8 mouse cellular contexts compared by ENCODE assay signal in genomic region chr10:61625381-61626257, GRCm38 (mm10). TPM values are rescaled to one million over a fixed set of nuclear protein-coding genes. Genes with fewer than 3 reads are reported as not detected.
DNase-seq lines count a peak whose midpoint lies in the region; ATAC-seq lines count a peak whose summit lies in the region.

No protein-coding gene starts in this region.

- H3K9ac ChIP-seq in kidney, embryonic 15.5 days, result peak overlapping the region; percentile 11; the same call in 1 of the 2 replicates
- peak overlapping the region; percentile 62 for H3K9ac ChIP-seq in forebrain, embryonic 13.5 days
- H3K9ac ChIP-seq in hindbrain, embryonic 15.5 days, result peak overlapping the region; percentile 39
- no peak overlapping the region for H3K9ac ChIP-seq in liver, embryonic 13.5 days
- H3K9ac ChIP-seq in neural tube, embryonic 11.5 days (ENCODE audit: low read length), result peak overlapping the region; percentile 44

- no peak for DNase-seq in kidney, adult 18-20 months
- DNase-seq in adrenal gland, postnatal 14 days, result peak; percentile 44
- DNase-seq in liver, embryonic 13.5 days, result no peak
- DNase-seq in neural tube, embryonic 11.5 days (ENCODE audit: low spot score), result peak; percentile 49

- H3K4me1 ChIP-seq in kidney, embryonic 15.5 days, result peaks cover 22% of the 10 kb centered on the region
- peaks cover 12% of the 10 kb centered on the region for H3K4me1 ChIP-seq in forebrain, embryonic 13.5 days
- H3K4me1 ChIP-seq in hindbrain, embryonic 15.5 days (replicated peaks), result peaks cover 11% of the 10 kb centered on the region
- H3K4me1 ChIP-seq in liver, embryonic 13.5 days (replicated peaks), result peaks cover 12% of the 10 kb centered on the region
- H3K4me1 ChIP-seq in neural tube, embryonic 11.5 days (ENCODE audit: control insufficient read depth, insufficient read depth, low read length), result peaks cover 5% of the 10 kb centered on the region; the same call in 1 of the 2 replicates

- H3K36me3 ChIP-seq in kidney, embryonic 15.5 days, result no peaks in the 10 kb centered on the region
- H3K36me3 ChIP-seq in forebrain, embryonic 13.5 days (ENCODE audit: poor library complexity, severe bottlenecking), result no peaks in the 10 kb centered on the region
- no peaks in the 10 kb centered on the region for H3K36me3 ChIP-seq in hindbrain, embryonic 15.5 days
- H3K36me3 ChIP-seq in liver, embryonic 13.5 days, result no peaks in the 10 kb centered on the region
- H3K36me3 ChIP-seq in neural tube, embryonic 11.5 days (ENCODE audit: control insufficient read depth, insufficient read depth, low read length), result no peaks in the 10 kb centered on the region

- H3K4me2 ChIP-seq in kidney, embryonic 15.5 days, result peak overlapping the region; percentile 82
- H3K4me2 ChIP-seq in forebrain, embryonic 13.5 days, result peak overlapping the region; percentile 76
- H3K4me2 ChIP-seq in hindbrain, embryonic 15.5 days, result peak overlapping the region; percentile 72
- peak overlapping the region; percentile 64 for H3K4me2 ChIP-seq in liver, embryonic 13.5 days
- H3K4me2 ChIP-seq in neural tube, embryonic 11.5 days (ENCODE audit: low read depth), result peak overlapping the region; percentile 74

- peak overlapping the region; percentile 42 for H3K4me3 ChIP-seq in kidney, embryonic 15.5 days (replicated peaks)
- H3K4me3 ChIP-seq in forebrain, embryonic 13.5 days, result peak overlapping the region; percentile 45
- H3K4me3 ChIP-seq in hindbrain, embryonic 15.5 days, result peak overlapping the region; percentile 39
- H3K4me3 ChIP-seq in liver, embryonic 13.5 days (replicated peaks), result peak overlapping the region; percentile 26
- H3K4me3 ChIP-seq in neural tube, embryonic 11.5 days (ENCODE audit: low read depth, low read length), result peak overlapping the region; percentile 37

- peaks cover 39% of the 10 kb centered on the region for H3K27me3 ChIP-seq in kidney, embryonic 15.5 days
- H3K27me3 ChIP-seq in forebrain, embryonic 13.5 days, result peaks cover 59% of the 10 kb centered on the region
- peaks cover 13% of the 10 kb centered on the region; the same call in 1 of the 2 replicates for H3K27me3 ChIP-seq in hindbrain, embryonic 15.5 days
- peaks cover 32% of the 10 kb centered on the region for H3K27me3 ChIP-seq in liver, embryonic 13.5 days
- H3K27me3 ChIP-seq in neural tube, embryonic 11.5 days (ENCODE audit: control insufficient read depth, insufficient read depth, low read length), result peaks cover 19% of the 10 kb centered on the region

- H3K9me3 ChIP-seq in kidney, embryonic 15.5 days (replicated peaks), result no peaks in the 10 kb centered on the region
- H3K9me3 ChIP-seq in forebrain, embryonic 13.5 days (replicated peaks), result no peaks in the 10 kb centered on the region
- H3K9me3 ChIP-seq in hindbrain, embryonic 15.5 days, result no peaks in the 10 kb centered on the region
- no peaks in the 10 kb centered on the region for H3K9me3 ChIP-seq in liver, embryonic 13.5 days (replicated peaks)
- no peaks in the 10 kb centered on the region for H3K9me3 ChIP-seq in neural tube, embryonic 11.5 days (ENCODE audit: control insufficient read depth, low read length)

- WGBS in kidney, embryonic 15.5 days, result 3% methylated on average over 74 of the region's 74 CpGs
- WGBS in forebrain, embryonic 13.5 days, result 4% methylated on average over 72 of the region's 74 CpGs
- WGBS in hindbrain, embryonic 15.5 days, result 2% methylated on average over 74 of the region's 74 CpGs
- 4% methylated on average over 74 of the region's 74 CpGs for WGBS in liver, embryonic 13.5 days (ENCODE audit: insufficient replicate concordance)
- 3% methylated on average over 61 of the region's 74 CpGs for WGBS in neural tube, embryonic 11.5 days

- peak; percentile 58; the same call in 1 of the 2 replicates for ATAC-seq in kidney, embryonic 15.5 days (replicated peaks; ENCODE audit: low FRiP score)
- peak; percentile 61 for ATAC-seq in forebrain, embryonic 13.5 days
- ATAC-seq in hindbrain, embryonic 15.5 days (ENCODE audit: low FRiP score, low read depth), result peak; percentile 84
- ATAC-seq in liver, embryonic 13.5 days (ENCODE audit: low read depth), result no peak
- no peak for ATAC-seq in neural tube, embryonic 11.5 days (ENCODE audit: insufficient read depth, low FRiP score, low TSS enrichment)
- ATAC-seq in erythroblast, adult 5-6 weeks (replicated peaks; ENCODE audit: low FRiP score, poor library complexity, severe bottlenecking), result no peak

- no peak overlapping the region for H3K27ac ChIP-seq in kidney, embryonic 15.5 days
- H3K27ac ChIP-seq in forebrain, embryonic 13.5 days, result no peak overlapping the region
- no peak overlapping the region; the same call in 1 of the 2 replicates for H3K27ac ChIP-seq in hindbrain, embryonic 15.5 days (replicated peaks)
- no peak overlapping the region for H3K27ac ChIP-seq in liver, embryonic 13.5 days
- no peak overlapping the region for H3K27ac ChIP-seq in neural tube, embryonic 11.5 days (ENCODE audit: low read depth, low read length)

RNA-seq across cellular contexts. Expression of gene Ppa1, which starts 22.7 kb away (rescaled TPM):
- 193 and 202 TPM in 2 replicates for polyA plus RNA-seq in kidney, embryonic 15.5 days (2015; fragmentation: Nextera tagmentation; extraction: Ambion mirVana)
- 169 and 183 TPM in 2 replicates for total RNA-seq in adrenal gland, postnatal 14 days (2021)
- polyA plus RNA-seq in forebrain, embryonic 13.5 days (2015; fragmentation: Nextera tagmentation; extraction: Ambion mirVana), result 285 and 287 TPM in 2 replicates
- 204 and 212 TPM in 2 replicates for polyA plus RNA-seq in hindbrain, embryonic 15.5 days (2015; fragmentation: Nextera tagmentation; extraction: Ambion mirVana)
- polyA plus RNA-seq in liver, embryonic 13.5 days (2015; fragmentation: Nextera tagmentation; extraction: Ambion mirVana), result 140 and 158 TPM in 2 replicates
- 283 and 285 TPM in 2 replicates for polyA plus RNA-seq in neural tube, embryonic 11.5 days (2014; fragmentation: Nextera tagmentation; extraction: Ambion mirVana)
- total RNA-seq in erythroblast, adult 5-6 weeks (2015; ENCODE audit: low replicate concordance), result 14.4 and 18.1 TPM in 2 replicates
- 19.2 and 22.2 TPM in 2 replicates for total RNA-seq in erythroblast, adult 5-6 weeks (2017; ENCODE audit: low replicate concordance)

RNA-seq across cellular contexts. Expression of gene Npffr1, which starts 30.3 kb away (rescaled TPM):
- 0.12 and 0.21 TPM in 2 replicates for polyA plus RNA-seq in kidney, embryonic 15.5 days (2015; fragmentation: Nextera tagmentation; extraction: Ambion mirVana)
- 0.34 and 0.59 TPM in 2 replicates for total RNA-seq in adrenal gland, postnatal 14 days (2021)
- polyA plus RNA-seq in forebrain, embryonic 13.5 days (2015; fragmentation: Nextera tagmentation; extraction: Ambion mirVana), result 0.24 and 0.36 TPM in 2 replicates
- polyA plus RNA-seq in hindbrain, embryonic 15.5 days (2015; fragmentation: Nextera tagmentation; extraction: Ambion mirVana), result 1.1 and 1.4 TPM in 2 replicates
- 0.02 TPM in 1 of 2 replicates, not detected in the other for polyA plus RNA-seq in liver, embryonic 13.5 days (2015; fragmentation: Nextera tagmentation; extraction: Ambion mirVana)
- 0.08 TPM in 1 of 2 replicates, not detected in the other for polyA plus RNA-seq in neural tube, embryonic 11.5 days (2014; fragmentation: Nextera tagmentation; extraction: Ambion mirVana)
- total RNA-seq in erythroblast, adult 5-6 weeks (2015; ENCODE audit: low replicate concordance), result not detected in 2 replicates
- total RNA-seq in erythroblast, adult 5-6 weeks (2017; ENCODE audit: low replicate concordance), result not detected in 2 replicates

RNA-seq across cellular contexts. Expression of gene Sar1a, which starts 54.5 kb away (rescaled TPM):
- 225 and 236 TPM in 2 replicates for polyA plus RNA-seq in kidney, embryonic 15.5 days (2015; fragmentation: Nextera tagmentation; extraction: Ambion mirVana)
- 167 and 170 TPM in 2 replicates for total RNA-seq in adrenal gland, postnatal 14 days (2021)
- polyA plus RNA-seq in forebrain, embryonic 13.5 days (2015; fragmentation: Nextera tagmentation; extraction: Ambion mirVana), result 205 and 216 TPM in 2 replicates
- 190 and 193 TPM in 2 replicates for polyA plus RNA-seq in hindbrain, embryonic 15.5 days (2015; fragmentation: Nextera tagmentation; extraction: Ambion mirVana)
- polyA plus RNA-seq in liver, embryonic 13.5 days (2015; fragmentation: Nextera tagmentation; extraction: Ambion mirVana), result 89.1 and 99.9 TPM in 2 replicates
- polyA plus RNA-seq in neural tube, embryonic 11.5 days (2014; fragmentation: Nextera tagmentation; extraction: Ambion mirVana), result 252 and 255 TPM in 2 replicates
- 37.6 and 50.5 TPM in 2 replicates for total RNA-seq in erythroblast, adult 5-6 weeks (2015; ENCODE audit: low replicate concordance)
- 26.9 and 32.6 TPM in 2 replicates for total RNA-seq in erythroblast, adult 5-6 weeks (2017; ENCODE audit: low replicate concordance)

Comparison
In these comparisons a context has a peak if more than half of its experiments do, and no peak if none do; other contexts are left out.
1. ATAC-seq: peak in kidney, embryonic 15.5 days (single experiment), forebrain, embryonic 13.5 days (single experiment) and hindbrain, embryonic 15.5 days (single experiment); none in liver, embryonic 13.5 days (single experiment), neural tube, embryonic 11.5 days (single experiment) and erythroblast, adult 5-6 weeks (single experiment).
2. DNase-seq: peak in adrenal gland, postnatal 14 days (single experiment) and neural tube, embryonic 11.5 days (single experiment); none in kidney, adult 18-20 months (single experiment) and liver, embryonic 13.5 days (single experiment).
3. Peak in every context shown above with its lines, with median percentiles within 50 percentile points of each other: H3K4me2 ChIP-seq and H3K4me3 ChIP-seq.